Mouse (Mus musculus) kidney, embryonic 14.5 days (tissue): ENCODE results near the gene Mfsd9. TPM values are rescaled to one million over a fixed set of nuclear protein-coding genes. Genes with fewer than 3 reads are reported as not detected.

Experiments used
- ATAC-seq: fragments of 200-750 bp; cut with Nextera tagmentation; 2 replicates; pipeline ENCODE4 v1.8.0; 2017; ENCODE audit warnings: moderate number of reproducible peaks, mild to moderate bottlenecking, moderate TSS enrichment, moderate library complexity; ENCODE audit not compliant: low FRiP score, low TSS enrichment
- H3K27ac ChIP-seq: fragments of 300-500 bp; sonication (generic); 2 replicates; pipeline ENCODE4 v1.5.1; 2014; ENCODE audit warnings: low read depth, mild to moderate bottlenecking, low read length, moderate library complexity, mixed read lengths
- H3K27me3 ChIP-seq: fragments of 300-500 bp; sonication (generic); 2 replicates; pipeline ENCODE4 v1.6.1; 2014; ENCODE audit warnings: mild to moderate bottlenecking, low read length; ENCODE audit not compliant: control insufficient read depth, insufficient read depth
- H3K36me3 ChIP-seq: fragments of 300-500 bp; sonication (generic); 2 replicates; pipeline ENCODE4 v1.6.1; 2014; ENCODE audit warnings: low read length, mixed read lengths; ENCODE audit not compliant: control insufficient read depth, insufficient read depth
- H3K4me1 ChIP-seq: fragments of 300-500 bp; sonication (generic); 2 replicates; pipeline ENCODE4 v1.6.1; 2014; ENCODE audit warnings: low read length, mixed read lengths; ENCODE audit not compliant: control insufficient read depth, insufficient read depth
- H3K4me2 ChIP-seq: fragments of 300-500 bp; sonication (generic); replicated peaks from 2 replicates; pipeline ENCODE4 v1.6.1; 2014; ENCODE audit warnings: low read depth, mild to moderate bottlenecking, low read length
- H3K4me3 ChIP-seq: fragments of 300-500 bp; sonication (generic); 2 replicates; pipeline ENCODE4 v1.5.1; 2014; ENCODE audit warnings: mild to moderate bottlenecking, low read length
- H3K9ac ChIP-seq: fragments of 300-500 bp; sonication (generic); 2 replicates; pipeline ENCODE4 v1.6.1; 2014; ENCODE audit warnings: low read depth, mild to moderate bottlenecking, low read length, moderate library complexity
- H3K9me3 ChIP-seq: fragments of 300-500 bp; sonication (generic); 2 replicates; pipeline ENCODE4 v1.6.1; 2016; ENCODE audit warnings: low read length; ENCODE audit not compliant: control insufficient read depth
- WGBS: fragments of 180-500 bp; shearing (Covaris S2); extraction: QIAGEN DNeasy Blood & Tissue Kit; methylation state at CpG from one replicate; pipeline ENCODE4 v1.1.7; 2014; 5-methylcytosine and 5-hydroxymethylcytosine counted together
- polyA plus RNA-seq: library from polyadenylated mRNA; unstranded; fragments of >200 nt; fragmentation: Nextera tagmentation; extraction: Ambion mirVana; gene quantifications from 2 replicates; pipeline ENCODE4 v1.2.1, GENCODE M21; 2014

The Mfsd9 gene
- polyA plus RNA-seq, 1 experiment from 2014 or later: 4.5 TPM

- H3K4me2 ChIP-seq: peak overlapping the region; percentile 53
- no peak overlapping the region for H3K27ac ChIP-seq
- H3K4me3 ChIP-seq: peak overlapping the region; percentile 47
- no peak for ATAC-seq
- peak overlapping the region; percentile 37; the same call in 1 of the 2 replicates for H3K9ac ChIP-seq
- no peaks in the 10 kb centered on the region for H3K4me1 ChIP-seq
- H3K36me3 ChIP-seq: no peaks in the 10 kb centered on the region
- no peaks in the 10 kb centered on the region for H3K27me3 ChIP-seq
- H3K9me3 ChIP-seq: no peaks in the 10 kb centered on the region
- WGBS: 40% methylated on average over 5 of the region's 5 CpGs
Measured at GRCm38 (mm10) chr1:40789666-40790233, 737 bp downstream of the Mfsd9 start.

DNA sequence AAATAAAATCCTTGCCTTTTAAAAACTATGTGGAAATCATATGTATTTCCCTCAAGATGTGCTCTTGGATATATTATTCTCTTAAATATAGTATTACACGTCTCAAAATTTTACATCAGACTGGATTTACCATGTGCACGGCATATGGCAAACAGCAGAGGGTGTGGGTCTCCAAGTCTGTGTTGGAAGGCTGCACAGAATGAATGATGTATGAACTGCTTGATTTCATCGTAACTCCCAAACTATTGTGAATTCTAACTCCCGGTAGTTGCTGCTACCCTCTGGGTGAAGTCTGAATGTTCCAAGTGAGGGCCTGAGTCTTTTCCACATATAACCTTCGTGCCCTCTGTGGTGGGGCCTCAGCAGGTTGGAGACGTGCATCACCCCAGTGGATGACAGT lies 1.5 kb downstream of the Mfsd9 start:
- no peak overlapping the region for H3K4me3 ChIP-seq
- no peaks in the 10 kb centered on the region for H3K27me3 ChIP-seq
- H3K9ac ChIP-seq: no peak overlapping the region
- no peaks in the 10 kb centered on the region for H3K9me3 ChIP-seq
- no peak overlapping the region for H3K27ac ChIP-seq
- H3K4me1 ChIP-seq: no peaks in the 10 kb centered on the region
- no peak for ATAC-seq
- no peaks in the 10 kb centered on the region; the same call in 1 of the 2 replicates for H3K36me3 ChIP-seq
- 82% methylated on average over 6 of the region's 6 CpGs for WGBS
- H3K4me2 ChIP-seq: no peak overlapping the region

GRCm38 (mm10) chr1:40785876-40786445 lies 4.5 kb downstream of the Mfsd9 start:
- Histone ChIP-seq H3K4me2 (no peak overlapping the region), H3K4me1 (no peaks in the 10 kb centered on the region), H3K9ac (no peak overlapping the region), H3K27ac (no peak overlapping the region), H3K36me3 (no peaks in the 10 kb centered on the region; the same call in 1 of the 2 replicates), H3K4me3 (no peak overlapping the region), H3K9me3 (no peaks in the 10 kb centered on the region), H3K27me3 (no peaks in the 10 kb centered on the region)
- WGBS: 78% methylated on average over 11 of the region's 11 CpGs
- no peak for ATAC-seq

- ATAC-seq: no peak
- WGBS: 90% methylated on average over 9 of the region's 9 CpGs
- no peak overlapping the region for H3K4me2 ChIP-seq
- no peaks in the 10 kb centered on the region for H3K27me3 ChIP-seq
- no peak overlapping the region for H3K4me3 ChIP-seq
- H3K36me3 ChIP-seq: peaks cover 5% of the 10 kb centered on the region; the same call in 1 of the 2 replicates
- H3K27ac ChIP-seq: no peak overlapping the region
- H3K4me1 ChIP-seq: no peaks in the 10 kb centered on the region
- H3K9ac ChIP-seq: no peak overlapping the region
- H3K9me3 ChIP-seq: peaks cover under 1% of the 10 kb centered on the region; the same call in 1 of the 2 replicates
Measured at GRCm38 (mm10) chr1:40784306-40784705, 6.2 kb downstream of the Mfsd9 start.

DNA sequence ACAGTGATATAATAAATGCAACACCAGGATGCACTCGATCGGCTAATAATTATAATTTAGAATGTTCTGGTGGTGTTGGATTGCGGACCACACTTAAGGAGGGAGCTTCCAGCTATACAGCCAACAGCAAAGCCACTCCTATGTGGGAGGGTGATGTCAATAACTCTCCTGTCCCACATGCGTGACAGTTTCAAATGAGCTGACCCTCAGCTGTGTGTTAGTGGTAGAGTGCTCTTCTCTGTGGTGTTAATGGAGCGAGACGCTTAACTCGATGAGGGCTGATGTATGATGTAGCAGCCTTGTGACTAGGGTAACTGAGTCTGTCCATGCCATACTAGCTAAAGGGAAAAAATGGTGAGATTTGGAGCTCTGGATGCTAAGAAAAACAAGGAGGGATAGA lies 7.0 kb downstream of the Mfsd9 start:
- no peaks in the 10 kb centered on the region for H3K4me1 ChIP-seq
- H3K9ac ChIP-seq: no peak overlapping the region
- ATAC-seq: peak; percentile 88
- H3K36me3 ChIP-seq: peaks cover 5% of the 10 kb centered on the region; the same call in 1 of the 2 replicates
- no peak overlapping the region for H3K4me2 ChIP-seq
- no peak overlapping the region for H3K27ac ChIP-seq
- H3K4me3 ChIP-seq: no peak overlapping the region
- 50% methylated on average over 7 of the region's 7 CpGs for WGBS
- peaks cover 9% of the 10 kb centered on the region for H3K9me3 ChIP-seq
- H3K27me3 ChIP-seq: no peaks in the 10 kb centered on the region

DNA sequence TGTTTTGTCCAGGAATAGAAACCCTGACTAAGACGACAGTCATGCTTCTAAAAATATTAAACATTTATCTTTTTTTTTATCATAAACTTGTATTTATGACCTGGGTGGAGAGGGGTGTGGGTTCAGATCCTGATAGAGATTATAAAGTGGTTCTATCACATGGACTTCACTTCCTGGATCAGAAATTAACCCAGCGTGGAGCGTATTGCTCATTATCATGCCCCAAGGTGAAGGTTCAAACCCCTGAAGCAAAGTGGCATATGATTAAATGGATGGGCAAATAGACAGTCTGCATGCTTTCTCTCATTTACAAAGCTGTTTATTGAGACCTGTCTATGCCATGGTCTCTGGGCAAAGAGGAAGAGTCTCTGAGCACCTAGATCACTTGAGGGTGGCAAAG lies 13.7 kb downstream of the Mfsd9 start:
- Histone ChIP-seq H3K27me3 (no peaks in the 10 kb centered on the region), H3K4me3 (no peak overlapping the region), H3K9me3 (peaks cover 9% of the 10 kb centered on the region), H3K36me3 (peaks cover 5% of the 10 kb centered on the region; the same call in 1 of the 2 replicates), H3K9ac (no peak overlapping the region), H3K4me1 (no peaks in the 10 kb centered on the region), H3K27ac (no peak overlapping the region), H3K4me2 (no peak overlapping the region)
- 79% methylated on average over 3 of the region's 3 CpGs for WGBS
- ATAC-seq: no peak

DNA sequence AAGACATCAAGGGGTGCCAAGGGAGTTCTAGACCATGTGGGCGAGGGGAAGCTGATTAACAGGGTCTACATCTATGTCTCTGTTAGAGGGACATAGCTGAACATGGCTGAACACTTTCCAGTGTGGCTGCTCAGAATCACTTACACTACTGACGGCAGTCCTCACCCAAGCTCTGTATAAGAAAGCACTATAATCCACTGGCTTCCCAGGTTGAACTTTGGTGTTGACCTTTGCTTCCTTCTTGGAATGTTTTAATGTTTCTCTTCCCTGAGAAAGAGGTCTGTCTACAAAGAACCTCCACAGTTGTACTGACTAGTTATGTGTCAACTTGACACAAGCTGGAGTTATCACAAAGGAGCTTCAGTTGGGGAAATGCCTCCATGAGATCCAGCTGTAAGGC lies 14.4 kb downstream of the Mfsd9 start:
- H3K9me3 ChIP-seq: peaks cover 9% of the 10 kb centered on the region
- H3K9ac ChIP-seq: no peak overlapping the region
- no peak overlapping the region for H3K4me2 ChIP-seq
- no peak for ATAC-seq
- WGBS: 89% methylated on average over 2 of the region's 2 CpGs
- H3K4me1 ChIP-seq: no peaks in the 10 kb centered on the region
- no peak overlapping the region for H3K27ac ChIP-seq
- H3K4me3 ChIP-seq: no peak overlapping the region
- no peaks in the 10 kb centered on the region for H3K27me3 ChIP-seq
- peaks cover 5% of the 10 kb centered on the region; the same call in 1 of the 2 replicates for H3K36me3 ChIP-seq

DNA sequence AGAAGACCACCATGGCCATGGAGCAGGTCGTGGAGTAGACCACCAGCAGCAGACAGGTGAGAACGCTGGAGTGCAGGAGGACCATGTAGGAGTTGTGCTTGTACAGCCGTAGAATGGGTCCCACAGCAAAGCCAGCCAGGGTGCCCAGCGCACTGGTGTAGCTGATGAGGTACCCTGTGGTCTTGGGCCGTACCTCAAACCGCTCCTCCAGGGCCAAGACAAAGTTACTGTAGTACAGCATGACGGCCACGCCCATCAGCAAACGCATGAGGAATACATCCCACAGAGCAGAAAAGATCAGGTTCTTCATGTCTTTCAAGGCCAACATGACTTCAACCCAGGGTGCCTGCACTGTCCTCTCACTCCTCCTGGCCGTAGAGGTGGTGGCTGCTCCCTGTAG lies 16.4 kb downstream of the Mfsd9 start:
- H3K4me3 ChIP-seq: no peak overlapping the region
- H3K9me3 ChIP-seq: peaks cover 6% of the 10 kb centered on the region
- no peaks in the 10 kb centered on the region for H3K27me3 ChIP-seq
- no peak overlapping the region for H3K27ac ChIP-seq
- no peak overlapping the region for H3K4me2 ChIP-seq
- H3K9ac ChIP-seq: no peak overlapping the region
- 96% methylated on average over 10 of the region's 10 CpGs for WGBS
- H3K4me1 ChIP-seq: no peaks in the 10 kb centered on the region
- ATAC-seq: no peak
- H3K36me3 ChIP-seq: no peaks in the 10 kb centered on the region; the same call in 1 of the 2 replicates

- Histone ChIP-seq H3K27ac (no peak overlapping the region), H3K4me2 (no peak overlapping the region), H3K27me3 (no peaks in the 10 kb centered on the region), H3K9me3 (no peaks in the 10 kb centered on the region), H3K4me1 (no peaks in the 10 kb centered on the region), H3K9ac (no peak overlapping the region), H3K36me3 (no peaks in the 10 kb centered on the region; the same call in 1 of the 2 replicates), H3K4me3 (no peak overlapping the region)
- no peak for ATAC-seq
- WGBS: 90% methylated on average over 5 of the region's 5 CpGs
Measured at GRCm38 (mm10) chr1:40773234-40773633, 17.3 kb downstream of the Mfsd9 start.
